Mouse (Mus musculus): ENCODE measurements around the gene Gls2. TPM values are rescaled to one million over a fixed set of nuclear protein-coding genes. Genes with fewer than 3 reads are reported as not detected.

The Gls2 gene
- polyA plus RNA-seq, 1 experiment: 1.1 TPM

- Histone ChIP-seq H3K4me3 (no peak overlapping the region), H3K36me3 (ENCODE audit: control insufficient read depth, insufficient read depth) (no peaks in the 10 kb centered on the region), H3K27me3 (ENCODE audit: control insufficient read depth, insufficient read depth, insufficient read length) (no peaks in the 10 kb centered on the region), H3K4me2 (ENCODE audit: low read depth) (no peak overlapping the region), H3K79me2 (ENCODE audit: control insufficient read depth, insufficient read depth) (no peaks in the 10 kb centered on the region), H3ac (ENCODE audit: control insufficient read depth, insufficient read length) (no peak overlapping the region)
- no peak for TF ChIP-seq SRF (IDR thresholded peaks at IDR 0.05; ENCODE audit: control insufficient read depth, insufficient read length, low read depth)
- TF ChIP-seq MYOD1 (IDR thresholded peaks at IDR 0.05; ENCODE audit: control insufficient read depth in 1 of 3, insufficient read length in 2 of 3, low read depth in 2 of 3): no peak
- no peak for TF ChIP-seq CEBPB (IDR thresholded peaks at IDR 0.05; ENCODE audit: insufficient read depth, poor library complexity, severe bottlenecking)
- no peak for TF ChIP-seq TCF3 (IDR thresholded peaks at IDR 0.05; ENCODE audit: insufficient read length, low read depth)
- no peak for TF ChIP-seq MAX (IDR thresholded peaks at IDR 0.05; ENCODE audit: low read depth)
- TF ChIP-seq USF1 (IDR thresholded peaks at IDR 0.05; ENCODE audit: low read depth): no peak
Observed at GRCm38 (mm10) chr10:128209311-128210009, 15.2 kb downstream of the Gls2 start.

- TF ChIP-seq TCF3 (IDR thresholded peaks at IDR 0.05; ENCODE audit: insufficient read length, low read depth): no peak
- no peak for TF ChIP-seq POLR2A (IDR thresholded peaks at IDR 0.05; ENCODE audit: insufficient read length, low read depth)
- TF ChIP-seq SRF (IDR thresholded peaks at IDR 0.05; ENCODE audit: control insufficient read depth, insufficient read length, low read depth): no peak
- TF ChIP-seq REST (IDR thresholded peaks at IDR 0.05; ENCODE audit: insufficient read depth, insufficient read length): no peak
- TF ChIP-seq POLR2AphosphoS2 (IDR thresholded peaks at IDR 0.05; ENCODE audit: insufficient read length, low read depth): no peak
- no peaks in the 10 kb centered on the region for H3K79me2 ChIP-seq (ENCODE audit: control insufficient read depth, insufficient read depth)
- H3K36me3 ChIP-seq (ENCODE audit: control insufficient read depth, insufficient read depth): no peaks in the 10 kb centered on the region
- no peak overlapping the region for H3ac ChIP-seq (ENCODE audit: control insufficient read depth, insufficient read length)
- H3K27me3 ChIP-seq (ENCODE audit: control insufficient read depth, insufficient read depth, insufficient read length): no peaks in the 10 kb centered on the region
- peak overlapping the region; percentile 74 for H3K4me2 ChIP-seq (ENCODE audit: low read depth)
- H3K4me3 ChIP-seq: peak overlapping the region; percentile 79
Observed at GRCm38 (mm10) chr10:128210131-128210530, 15.9 kb downstream of the Gls2 start.

GRCm38 (mm10) chr10:128210954-128211353 lies 16.7 kb downstream of the Gls2 start:
- H3K36me3 ChIP-seq (ENCODE audit: control insufficient read depth, insufficient read depth): no peaks in the 10 kb centered on the region
- no peaks in the 10 kb centered on the region for H3K27me3 ChIP-seq (ENCODE audit: control insufficient read depth, insufficient read depth, insufficient read length)
- no peaks in the 10 kb centered on the region for H3K79me2 ChIP-seq (ENCODE audit: control insufficient read depth, insufficient read depth)
- H3K4me3 ChIP-seq: peak overlapping the region; percentile 79
- peak overlapping the region; percentile 74 for H3K4me2 ChIP-seq (ENCODE audit: low read depth)
- peak overlapping the region; percentile 14 for H3ac ChIP-seq (ENCODE audit: control insufficient read depth, insufficient read length)
- TF ChIP-seq TCF3 (IDR thresholded peaks at IDR 0.05; ENCODE audit: insufficient read length, low read depth): no peak
- TF ChIP-seq MYOD1 (IDR thresholded peaks at IDR 0.05; ENCODE audit: control insufficient read depth in 1 of 3, insufficient read length in 2 of 3, low read depth in 2 of 3): peak; percentile 41 to 86 (median 71)
- peak; percentile 54 for TF ChIP-seq CEBPB (IDR thresholded peaks at IDR 0.05; ENCODE audit: insufficient read depth, poor library complexity, severe bottlenecking)
- TF ChIP-seq MYOG (IDR thresholded peaks at IDR 0.05; ENCODE audit: control insufficient read depth in 1 of 3, insufficient read depth in 1 of 3, insufficient read length in 2 of 3, low read depth in 2 of 3): peak; percentile 17 to 84 (median 71)
- no peak for TF ChIP-seq SRF (IDR thresholded peaks at IDR 0.05; ENCODE audit: control insufficient read depth, insufficient read length, low read depth)
- TF ChIP-seq POLR2A (IDR thresholded peaks at IDR 0.05; ENCODE audit: insufficient read length, low read depth): peak; percentile 52

GRCm38 (mm10) chr10:128211390-128212108 lies 17.3 kb downstream of the Gls2 start, which contains the start of gene Spryd4:
Gene Spryd4, minus strand, starts transcription at chr10:128211807.
- H3K36me3 ChIP-seq (ENCODE audit: control insufficient read depth, insufficient read depth): no peaks in the 10 kb centered on the region
- peak within 1 kb of the TSS; percentile 74 for H3K4me2 ChIP-seq (ENCODE audit: low read depth)
- peak within 1 kb of the TSS; percentile 14 for H3ac ChIP-seq (ENCODE audit: control insufficient read depth, insufficient read length)
- TF ChIP-seq E2F4 (IDR thresholded peaks at IDR 0.05; ENCODE audit: insufficient read depth) (no peak), POLR2AphosphoS2 (IDR thresholded peaks at IDR 0.05; ENCODE audit: insufficient read length, low read depth) (peak; percentile 92), CEBPB (IDR thresholded peaks at IDR 0.05; ENCODE audit: insufficient read depth, poor library complexity, severe bottlenecking) (no peak), POLR2A (IDR thresholded peaks at IDR 0.05; ENCODE audit: insufficient read length, low read depth) (peak; percentile 98), REST (IDR thresholded peaks at IDR 0.05; ENCODE audit: insufficient read depth, insufficient read length) (peak; percentile 41), MYOG (IDR thresholded peaks at IDR 0.05; ENCODE audit: control insufficient read depth in 1 of 3, insufficient read depth in 1 of 3, insufficient read length in 2 of 3, low read depth in 2 of 3) (peak in 2 of 3 experiments; percentile 18 to 43), MAX (IDR thresholded peaks at IDR 0.05; ENCODE audit: low read depth) (peak; percentile 27), USF1 (IDR thresholded peaks at IDR 0.05; ENCODE audit: low read depth) (peak; percentile 99), TCF3 (IDR thresholded peaks at IDR 0.05; ENCODE audit: insufficient read length, low read depth) (no peak), MYOD1 (IDR thresholded peaks at IDR 0.05; ENCODE audit: control insufficient read depth in 1 of 3, insufficient read length in 2 of 3, low read depth in 2 of 3) (peak in 1 of 3 experiments; percentile 24)
- H3K4me3 ChIP-seq: peak within 1 kb of the TSS; percentile 79
- H3K79me2 ChIP-seq (ENCODE audit: control insufficient read depth, insufficient read depth): no peaks in the 10 kb centered on the region
- no peaks in the 10 kb centered on the region for H3K27me3 ChIP-seq (ENCODE audit: control insufficient read depth, insufficient read depth, insufficient read length)

- Histone ChIP-seq H3K27me3 (ENCODE audit: control insufficient read depth, insufficient read depth, insufficient read length) (no peaks in the 10 kb centered on the region), H3K79me2 (ENCODE audit: control insufficient read depth, insufficient read depth) (no peaks in the 10 kb centered on the region), H3K36me3 (ENCODE audit: control insufficient read depth, insufficient read depth) (no peaks in the 10 kb centered on the region), H3K4me3 (peak overlapping the region; percentile 79), H3K4me2 (ENCODE audit: low read depth) (peak overlapping the region; percentile 74), H3ac (ENCODE audit: control insufficient read depth, insufficient read length) (no peak overlapping the region)
- TF ChIP-seq MAX (IDR thresholded peaks at IDR 0.05; ENCODE audit: low read depth): no peak
- no peak for TF ChIP-seq POLR2AphosphoS2 (IDR thresholded peaks at IDR 0.05; ENCODE audit: insufficient read length, low read depth)
- no peak for TF ChIP-seq POLR2A (IDR thresholded peaks at IDR 0.05; ENCODE audit: insufficient read length, low read depth)
- no peak for TF ChIP-seq MYOD1 (IDR thresholded peaks at IDR 0.05; ENCODE audit: control insufficient read depth in 1 of 3, insufficient read length in 2 of 3, low read depth in 2 of 3)
- TF ChIP-seq TCF3 (IDR thresholded peaks at IDR 0.05; ENCODE audit: insufficient read length, low read depth): no peak
- no peak for TF ChIP-seq CEBPB (IDR thresholded peaks at IDR 0.05; ENCODE audit: insufficient read depth, poor library complexity, severe bottlenecking)
- no peak for TF ChIP-seq USF1 (IDR thresholded peaks at IDR 0.05; ENCODE audit: low read depth)
- TF ChIP-seq SRF (IDR thresholded peaks at IDR 0.05; ENCODE audit: control insufficient read depth, insufficient read length, low read depth): no peak
- no peak for TF ChIP-seq E2F4 (IDR thresholded peaks at IDR 0.05; ENCODE audit: insufficient read depth)
- TF ChIP-seq TCF12 (IDR thresholded peaks at IDR 0.05; ENCODE audit: insufficient read depth, poor library complexity, severe bottlenecking): no peak
- no peak for TF ChIP-seq REST (IDR thresholded peaks at IDR 0.05; ENCODE audit: insufficient read depth, insufficient read length)
- no peak for TF ChIP-seq MYOG (IDR thresholded peaks at IDR 0.05; ENCODE audit: control insufficient read depth in 1 of 3, insufficient read depth in 1 of 3, insufficient read length in 2 of 3, low read depth in 2 of 3)
Observed at GRCm38 (mm10) chr10:128212148-128212547, 17.9 kb downstream of the Gls2 start.
